Mouse (Mus musculus): Measurements from ENCODE around the gene Plcb3.

Gene Plcb3

GRCm38 (mm10) chr19:6940396-6941351 lies 35.6 kb downstream of the Plcb3 start:
- no peak for DNase-seq (ENCODE audit: extremely low spot score, low read depth, low spot score)

- DNase-seq (ENCODE audit: extremely low spot score, low read depth, low spot score): no peak
Measured at GRCm38 (mm10) chr19:6939106-6940002, 36.9 kb downstream of the Plcb3 start.

- DNase-seq (ENCODE audit: extremely low spot score, low read depth, low spot score): no peak
Measured at GRCm38 (mm10) chr19:6937541-6938465, 38.5 kb downstream of the Plcb3 start.

GRCm38 (mm10) chr19:6936299-6936698 lies 40.0 kb downstream of the Plcb3 start:
- DNase-seq (ENCODE audit: extremely low spot score, low read depth, low spot score): no peak

- DNase-seq (ENCODE audit: extremely low spot score, low read depth, low spot score): no peak
Measured at GRCm38 (mm10) chr19:6934195-6934977, 41.9 kb downstream of the Plcb3 start, which contains the start of gene Kcnk4. Gene Kcnk4 (minus strand): TSS chr19:6934515.

GRCm38 (mm10) chr19:6933436-6934194 lies 42.7 kb downstream of the Plcb3 start:
- no peak for DNase-seq (ENCODE audit: extremely low spot score, low read depth, low spot score)

GRCm38 (mm10) chr19:6933102-6933435 lies 43.2 kb downstream of the Plcb3 start:
- DNase-seq (ENCODE audit: extremely low spot score, low read depth, low spot score): no peak

- no peak for DNase-seq (ENCODE audit: extremely low spot score, low read depth, low spot score)
Measured at GRCm38 (mm10) chr19:6932018-6932417, 44.3 kb downstream of the Plcb3 start.

GRCm38 (mm10) chr19:6931002-6931401 lies 45.3 kb downstream of the Plcb3 start:
- no peak for DNase-seq (ENCODE audit: extremely low spot score, low read depth, low spot score)

GRCm38 (mm10) chr19:6928080-6928479 lies 48.2 kb downstream of the Plcb3 start:
- no peak for DNase-seq (ENCODE audit: extremely low spot score, low read depth, low spot score)

GRCm38 (mm10) chr19:6926559-6927255 lies 49.6 kb downstream of the Plcb3 start:
- no peak for DNase-seq (ENCODE audit: extremely low spot score, low read depth, low spot score)

- DNase-seq (ENCODE audit: extremely low spot score, low read depth, low spot score): no peak
Measured at GRCm38 (mm10) chr19:6925611-6926329, 50.5 kb downstream of the Plcb3 start.

- no peak for DNase-seq (ENCODE audit: extremely low spot score, low read depth, low spot score)
Measured at GRCm38 (mm10) chr19:6925307-6925573, 51.0 kb downstream of the Plcb3 start, which contains the start of gene Catsperz. Gene Catsperz (minus strand): TSS chr19:6925380.

- no peak for DNase-seq (ENCODE audit: extremely low spot score, low read depth, low spot score)
Measured at GRCm38 (mm10) chr19:6924461-6925306, 51.6 kb downstream of the Plcb3 start.

- DNase-seq (ENCODE audit: extremely low spot score, low read depth, low spot score): no peak
Measured at GRCm38 (mm10) chr19:6922901-6923735, 53.2 kb downstream of the Plcb3 start.
